Mouse (Mus musculus): ENCODE measurements around the gene Kank2. TPM values are rescaled to one million over a fixed set of nuclear protein-coding genes. Genes with fewer than 3 reads are reported as not detected.

Kank2 gene
- polyA plus RNA-seq, 1 experiment from 2014 or later, result 6.1 TPM

DNA sequence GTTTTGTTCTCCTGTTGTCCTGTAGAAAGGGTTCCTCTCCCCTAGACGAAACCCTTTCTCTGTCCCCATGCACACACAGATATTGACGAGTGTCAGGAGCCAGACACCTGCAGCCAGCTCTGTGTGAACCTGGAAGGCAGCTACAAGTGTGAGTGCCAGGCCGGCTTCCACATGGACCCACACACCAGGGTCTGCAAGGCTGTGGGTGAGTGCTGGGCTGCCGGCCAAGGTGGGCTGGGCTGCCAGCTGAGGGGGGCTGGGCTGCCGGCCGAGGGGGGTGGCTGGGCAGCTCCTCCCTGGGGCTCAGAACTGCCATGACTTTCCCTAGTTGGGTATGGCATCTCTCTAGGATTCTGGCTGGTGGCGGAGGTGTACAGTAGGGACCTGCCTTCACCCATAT is 59.8 kb downstream of the Kank2 start:
- Histone ChIP-seq H3K4me1 (ENCODE audit: control insufficient read depth, insufficient read depth, low read length) (no peaks in the 10 kb centered on the region), H3K27me3 (ENCODE audit: control insufficient read depth, insufficient read depth, low read length) (no peaks in the 10 kb centered on the region), H3K9me3 (replicated peaks; ENCODE audit: control insufficient read depth, low read length) (no peaks in the 10 kb centered on the region), H3K4me3 (ENCODE audit: low read depth, low read length) (no peak overlapping the region), H3K9ac (replicated peaks; ENCODE audit: low read length) (no peak overlapping the region), H3K27ac (replicated peaks; ENCODE audit: low read depth, low read length) (no peak overlapping the region), H3K4me2 (ENCODE audit: low read depth, low read length) (no peak overlapping the region), H3K36me3 (replicated peaks; ENCODE audit: control insufficient read depth, insufficient read depth, low read depth, low read length) (peaks cover 51% of the 10 kb centered on the region)
- 91% methylated on average over 7 of the region's 7 CpGs for WGBS
- ATAC-seq (replicated peaks; ENCODE audit: insufficient number of reproducible peaks, low FRiP score, low TSS enrichment, low read depth), result no peak
- no peak for DNase-seq (ENCODE audit: low spot score)

- peaks cover 59% of the 10 kb centered on the region for H3K36me3 ChIP-seq (replicated peaks; ENCODE audit: control insufficient read depth, insufficient read depth, low read depth, low read length)
- no peak overlapping the region for H3K4me2 ChIP-seq (ENCODE audit: low read depth, low read length)
- H3K27ac ChIP-seq (replicated peaks; ENCODE audit: low read depth, low read length), result no peak overlapping the region
- ATAC-seq (replicated peaks; ENCODE audit: insufficient number of reproducible peaks, low FRiP score, low TSS enrichment, low read depth), result no peak
- 90% methylated on average over 10 of the region's 10 CpGs for WGBS
- no peak overlapping the region for H3K4me3 ChIP-seq (ENCODE audit: low read depth, low read length)
- no peaks in the 10 kb centered on the region for H3K9me3 ChIP-seq (replicated peaks; ENCODE audit: control insufficient read depth, low read length)
- no peak overlapping the region for H3K9ac ChIP-seq (replicated peaks; ENCODE audit: low read length)
- H3K4me1 ChIP-seq (ENCODE audit: control insufficient read depth, insufficient read depth, low read length), result no peaks in the 10 kb centered on the region
- no peak for DNase-seq (ENCODE audit: low spot score)
- no peaks in the 10 kb centered on the region for H3K27me3 ChIP-seq (ENCODE audit: control insufficient read depth, insufficient read depth, low read length)
Measured at GRCm38 (mm10) chr9:21737188-21737587, 61.4 kb downstream of the Kank2 start.

GRCm38 (mm10) chr9:21736580-21736979 is 62.0 kb downstream of the Kank2 start:
- no peak for ATAC-seq (replicated peaks; ENCODE audit: insufficient number of reproducible peaks, low FRiP score, low TSS enrichment, low read depth)
- Histone ChIP-seq H3K9me3 (replicated peaks; ENCODE audit: control insufficient read depth, low read length) (no peaks in the 10 kb centered on the region), H3K4me3 (ENCODE audit: low read depth, low read length) (no peak overlapping the region), H3K27ac (replicated peaks; ENCODE audit: low read depth, low read length) (no peak overlapping the region), H3K36me3 (replicated peaks; ENCODE audit: control insufficient read depth, insufficient read depth, low read depth, low read length) (peaks cover 53% of the 10 kb centered on the region), H3K9ac (replicated peaks; ENCODE audit: low read length) (no peak overlapping the region), H3K4me2 (ENCODE audit: low read depth, low read length) (no peak overlapping the region), H3K27me3 (ENCODE audit: control insufficient read depth, insufficient read depth, low read length) (no peaks in the 10 kb centered on the region), H3K4me1 (ENCODE audit: control insufficient read depth, insufficient read depth, low read length) (no peaks in the 10 kb centered on the region)
- no peak for DNase-seq (ENCODE audit: low spot score)
- WGBS, result 88% methylated on average over 3 of the region's 3 CpGs

DNA sequence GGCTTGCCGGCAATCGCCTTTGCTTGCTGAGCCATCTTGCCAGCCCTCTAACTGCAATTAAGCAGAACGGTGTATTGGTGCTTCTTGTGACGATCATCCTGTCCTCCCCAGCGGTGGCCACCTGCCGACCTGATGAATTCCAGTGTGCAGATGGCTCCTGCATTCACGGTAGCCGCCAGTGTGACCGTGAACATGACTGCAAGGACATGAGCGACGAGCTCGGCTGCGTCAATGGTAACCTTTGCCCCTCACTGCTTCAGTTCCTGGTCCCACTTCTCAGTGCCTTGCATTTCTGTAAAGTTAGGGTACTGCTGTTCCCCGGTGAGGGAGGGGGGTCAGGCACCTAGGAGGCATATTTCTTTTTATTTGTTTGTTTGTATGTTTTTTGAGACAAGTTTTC is 63.4 kb downstream of the Kank2 start:
- peaks cover 51% of the 10 kb centered on the region for H3K36me3 ChIP-seq (replicated peaks; ENCODE audit: control insufficient read depth, insufficient read depth, low read depth, low read length)
- ATAC-seq (replicated peaks; ENCODE audit: insufficient number of reproducible peaks, low FRiP score, low TSS enrichment, low read depth) (no peak), DNase-seq (ENCODE audit: low spot score) (no peak)
- H3K27ac ChIP-seq (replicated peaks; ENCODE audit: low read depth, low read length), result no peak overlapping the region
- no peaks in the 10 kb centered on the region for H3K27me3 ChIP-seq (ENCODE audit: control insufficient read depth, insufficient read depth, low read length)
- WGBS, result 91% methylated on average over 14 of the region's 14 CpGs
- no peaks in the 10 kb centered on the region for H3K9me3 ChIP-seq (replicated peaks; ENCODE audit: control insufficient read depth, low read length)
- H3K4me3 ChIP-seq (ENCODE audit: low read depth, low read length), result no peak overlapping the region
- H3K4me1 ChIP-seq (ENCODE audit: control insufficient read depth, insufficient read depth, low read length), result no peaks in the 10 kb centered on the region
- no peak overlapping the region for H3K9ac ChIP-seq (replicated peaks; ENCODE audit: low read length)
- no peak overlapping the region for H3K4me2 ChIP-seq (ENCODE audit: low read depth, low read length)

DNA sequence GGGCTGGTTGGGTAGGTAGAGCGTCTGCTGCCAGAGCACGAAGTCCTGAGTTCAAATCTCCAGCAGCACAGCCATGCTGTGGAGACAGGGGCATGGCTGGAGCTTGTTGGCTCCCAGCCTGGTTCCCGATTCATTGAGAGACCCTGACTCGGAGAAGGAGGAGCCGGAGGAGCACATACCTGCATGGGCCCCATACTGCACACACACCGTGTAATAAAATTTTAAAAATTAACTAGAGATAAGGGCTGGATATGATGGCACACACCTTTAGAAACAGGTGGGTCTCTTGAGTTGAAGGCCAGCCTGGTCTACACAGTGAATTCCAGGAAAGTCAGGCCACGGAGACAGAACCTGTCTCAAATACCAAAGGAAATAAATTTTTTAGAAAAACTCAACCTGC is 64.6 kb downstream of the Kank2 start:
- H3K4me3 ChIP-seq (ENCODE audit: low read depth, low read length), result no peak overlapping the region
- no peak overlapping the region for H3K9ac ChIP-seq (replicated peaks; ENCODE audit: low read length)
- H3K4me2 ChIP-seq (ENCODE audit: low read depth, low read length), result no peak overlapping the region
- peaks cover 45% of the 10 kb centered on the region for H3K36me3 ChIP-seq (replicated peaks; ENCODE audit: control insufficient read depth, insufficient read depth, low read depth, low read length)
- no peaks in the 10 kb centered on the region for H3K4me1 ChIP-seq (ENCODE audit: control insufficient read depth, insufficient read depth, low read length)
- H3K27ac ChIP-seq (replicated peaks; ENCODE audit: low read depth, low read length), result no peak overlapping the region
- H3K9me3 ChIP-seq (replicated peaks; ENCODE audit: control insufficient read depth, low read length), result no peaks in the 10 kb centered on the region
- no peak for ATAC-seq (replicated peaks; ENCODE audit: insufficient number of reproducible peaks, low FRiP score, low TSS enrichment, low read depth)
- no peaks in the 10 kb centered on the region for H3K27me3 ChIP-seq (ENCODE audit: control insufficient read depth, insufficient read depth, low read length)
- 98% methylated on average over 7 of the region's 7 CpGs for WGBS
- DNase-seq (ENCODE audit: low spot score), result no peak

DNA sequence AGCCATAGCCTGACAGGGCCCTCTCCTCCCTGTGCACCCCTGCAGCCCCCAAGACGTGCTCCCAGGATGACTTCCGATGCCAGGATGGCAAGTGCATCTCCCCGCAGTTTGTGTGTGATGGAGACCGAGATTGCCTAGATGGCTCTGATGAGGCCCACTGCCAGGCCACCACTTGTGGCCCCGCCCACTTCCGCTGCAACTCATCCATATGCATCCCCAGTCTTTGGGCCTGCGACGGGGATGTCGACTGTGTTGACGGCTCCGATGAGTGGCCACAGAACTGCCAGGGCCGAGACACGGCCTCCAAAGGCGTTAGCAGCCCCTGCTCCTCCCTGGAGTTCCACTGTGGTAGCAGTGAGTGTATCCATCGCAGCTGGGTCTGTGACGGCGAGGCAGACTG is 65.1 kb downstream of the Kank2 start:
- WGBS, result 94% methylated on average over 17 of the region's 17 CpGs
- H3K4me3 ChIP-seq (ENCODE audit: low read depth, low read length), result no peak overlapping the region
- H3K9ac ChIP-seq (replicated peaks; ENCODE audit: low read length), result no peak overlapping the region
- DNase-seq (ENCODE audit: low spot score) (no peak), ATAC-seq (replicated peaks; ENCODE audit: insufficient number of reproducible peaks, low FRiP score, low TSS enrichment, low read depth) (no peak)
- H3K27me3 ChIP-seq (ENCODE audit: control insufficient read depth, insufficient read depth, low read length), result no peaks in the 10 kb centered on the region
- no peaks in the 10 kb centered on the region for H3K9me3 ChIP-seq (replicated peaks; ENCODE audit: control insufficient read depth, low read length)
- no peak overlapping the region for H3K27ac ChIP-seq (replicated peaks; ENCODE audit: low read depth, low read length)
- peaks cover 41% of the 10 kb centered on the region for H3K36me3 ChIP-seq (replicated peaks; ENCODE audit: control insufficient read depth, insufficient read depth, low read depth, low read length)
- H3K4me2 ChIP-seq (ENCODE audit: low read depth, low read length), result no peak overlapping the region
- H3K4me1 ChIP-seq (ENCODE audit: control insufficient read depth, insufficient read depth, low read length), result no peaks in the 10 kb centered on the region

GRCm38 (mm10) chr9:21732288-21732687 is 66.3 kb downstream of the Kank2 start:
- ATAC-seq (replicated peaks; ENCODE audit: insufficient number of reproducible peaks, low FRiP score, low TSS enrichment, low read depth), result no peak
- Histone ChIP-seq H3K27me3 (ENCODE audit: control insufficient read depth, insufficient read depth, low read length) (no peaks in the 10 kb centered on the region), H3K9me3 (replicated peaks; ENCODE audit: control insufficient read depth, low read length) (no peaks in the 10 kb centered on the region), H3K4me1 (ENCODE audit: control insufficient read depth, insufficient read depth, low read length) (no peaks in the 10 kb centered on the region; the same call in 1 of the 2 replicates), H3K9ac (replicated peaks; ENCODE audit: low read length) (no peak overlapping the region), H3K4me2 (ENCODE audit: low read depth, low read length) (no peak overlapping the region), H3K27ac (replicated peaks; ENCODE audit: low read depth, low read length) (no peak overlapping the region), H3K36me3 (replicated peaks; ENCODE audit: control insufficient read depth, insufficient read depth, low read depth, low read length) (peaks cover 31% of the 10 kb centered on the region), H3K4me3 (ENCODE audit: low read depth, low read length) (no peak overlapping the region)
- DNase-seq (ENCODE audit: low spot score), result no peak
- 94% methylated on average over 9 of the region's 9 CpGs for WGBS

- ATAC-seq (replicated peaks; ENCODE audit: insufficient number of reproducible peaks, low FRiP score, low TSS enrichment, low read depth) (no peak), DNase-seq (ENCODE audit: low spot score) (no peak)
- H3K4me3 ChIP-seq (ENCODE audit: low read depth, low read length), result no peak overlapping the region
- H3K4me2 ChIP-seq (ENCODE audit: low read depth, low read length), result no peak overlapping the region
- H3K27me3 ChIP-seq (ENCODE audit: control insufficient read depth, insufficient read depth, low read length), result no peaks in the 10 kb centered on the region
- peaks cover 17% of the 10 kb centered on the region for H3K36me3 ChIP-seq (replicated peaks; ENCODE audit: control insufficient read depth, insufficient read depth, low read depth, low read length)
- peaks cover 3% of the 10 kb centered on the region; the same call in 1 of the 2 replicates for H3K4me1 ChIP-seq (ENCODE audit: control insufficient read depth, insufficient read depth, low read length)
- no peaks in the 10 kb centered on the region for H3K9me3 ChIP-seq (replicated peaks; ENCODE audit: control insufficient read depth, low read length)
- 91% methylated on average over 7 of the region's 7 CpGs for WGBS
- no peak overlapping the region for H3K9ac ChIP-seq (replicated peaks; ENCODE audit: low read length)
- H3K27ac ChIP-seq (replicated peaks; ENCODE audit: low read depth, low read length), result no peak overlapping the region
Measured at GRCm38 (mm10) chr9:21729264-21729663, 69.3 kb downstream of the Kank2 start.

All from embryonic facial prominence, embryonic 11.5 days (tissue).